ENCODE assay signal across 11 mouse cellular contexts in genomic region chr16:18386451-18386850, GRCm38 (mm10). TPM values are rescaled to one million over a fixed set of nuclear protein-coding genes. Genes with fewer than 3 reads are reported as not detected.
DNase-seq lines count a peak whose midpoint lies in the region; ATAC-seq lines count a peak whose summit lies in the region.
"Had no signal": no experiment of that assay in that cellular context is flagged by ENCODE, and none has a peak within 500 bp of the region (broad histone marks: within the 10 kb centered on the region; RNA-seq: fewer than 3 reads in every experiment).

No protein-coding gene starts in this region.

- WGBS in forebrain, embryonic 10.5 days, result 84% methylated on average over 7 of the region's 7 CpGs
- 85% methylated on average over 7 of the region's 7 CpGs for WGBS in forebrain, embryonic 12.5 days
- WGBS in midbrain, embryonic 13.5 days, result 76% methylated on average over 7 of the region's 7 CpGs
- WGBS in midbrain, embryonic 16.5 days, result 72% methylated on average over 7 of the region's 7 CpGs
- WGBS in liver, embryonic 15.5 days (ENCODE audit: insufficient replicate concordance), result 64% methylated on average over 7 of the region's 7 CpGs

- no peaks in the 10 kb centered on the region for H3K27me3 ChIP-seq in forebrain, embryonic 10.5 days (ENCODE audit: poor library complexity, severe bottlenecking)
- no peaks in the 10 kb centered on the region for H3K27me3 ChIP-seq in forebrain, embryonic 12.5 days
- no peaks in the 10 kb centered on the region for H3K27me3 ChIP-seq in midbrain, embryonic 13.5 days
- H3K27me3 ChIP-seq in midbrain, embryonic 16.5 days (ENCODE audit: control insufficient read depth, insufficient read depth, low read depth, low read length), result no peaks in the 10 kb centered on the region
- H3K27me3 ChIP-seq in liver, embryonic 15.5 days, result no peaks in the 10 kb centered on the region
- H3K27me3 ChIP-seq: heart, embryonic 12.5 days; limb, embryonic 13.5 days had no signal

- DNase-seq in forebrain, embryonic 10.5 days (ENCODE audit: extremely low spot score, low spot score), result no peak
- DNase-seq in cerebellum, postnatal 14 days, result peak; percentile 66 to 74
- no peak for DNase-seq in urinary bladder, adult 2 months (ENCODE audit: low spot score)
- no peak for DNase-seq in yolk sac, embryonic 10.5 days (ENCODE audit: low spot score)
- DNase-seq: kidney, adult 18-20 months had no signal

- no peak for ATAC-seq in forebrain, embryonic 12.5 days (ENCODE audit: low FRiP score)
- no peak for ATAC-seq in midbrain, embryonic 13.5 days
- no peak for ATAC-seq in midbrain, embryonic 16.5 days
- ATAC-seq in liver, embryonic 15.5 days (ENCODE audit: insufficient read depth), result no peak

- H3K4me2 ChIP-seq in forebrain, embryonic 12.5 days, result no peak overlapping the region
- no peak overlapping the region for H3K4me2 ChIP-seq in midbrain, embryonic 13.5 days (replicated peaks)
- H3K4me2 ChIP-seq in midbrain, embryonic 16.5 days (ENCODE audit: low read length), result no peak overlapping the region
- no peak overlapping the region for H3K4me2 ChIP-seq in liver, embryonic 15.5 days
- H3K4me2 ChIP-seq: heart, embryonic 12.5 days; limb, embryonic 13.5 days had no signal

- H3K9me3 ChIP-seq in forebrain, embryonic 10.5 days, result no peaks in the 10 kb centered on the region
- H3K9me3 ChIP-seq in forebrain, embryonic 12.5 days, result no peaks in the 10 kb centered on the region
- no peaks in the 10 kb centered on the region for H3K9me3 ChIP-seq in midbrain, embryonic 13.5 days
- H3K9me3 ChIP-seq in midbrain, embryonic 16.5 days (replicated peaks; ENCODE audit: control insufficient read depth, low read length, poor library complexity, severe bottlenecking), result no peaks in the 10 kb centered on the region
- no peaks in the 10 kb centered on the region for H3K9me3 ChIP-seq in liver, embryonic 15.5 days (replicated peaks)
- H3K9me3 ChIP-seq: heart, embryonic 12.5 days; limb, embryonic 13.5 days had no signal

- peaks cover 89% of the 10 kb centered on the region for H3K4me1 ChIP-seq in forebrain, embryonic 10.5 days
- peaks cover 68% of the 10 kb centered on the region for H3K4me1 ChIP-seq in forebrain, embryonic 12.5 days
- peaks cover 70% of the 10 kb centered on the region for H3K4me1 ChIP-seq in midbrain, embryonic 13.5 days (replicated peaks)
- H3K4me1 ChIP-seq in midbrain, embryonic 16.5 days (ENCODE audit: control insufficient read depth, insufficient read depth, low read length), result peaks cover 27% of the 10 kb centered on the region
- H3K4me1 ChIP-seq in liver, embryonic 15.5 days (replicated peaks), result peaks cover 80% of the 10 kb centered on the region

- peak overlapping the region; percentile 64 for H3K27ac ChIP-seq in forebrain, embryonic 10.5 days
- no peak overlapping the region for H3K27ac ChIP-seq in forebrain, embryonic 12.5 days
- peak overlapping the region; percentile 19; the same call in 1 of the 2 replicates for H3K27ac ChIP-seq in midbrain, embryonic 13.5 days
- no peak overlapping the region for H3K27ac ChIP-seq in midbrain, embryonic 16.5 days (ENCODE audit: low read length)
- H3K27ac ChIP-seq in liver, embryonic 15.5 days (replicated peaks), result peak overlapping the region; percentile 21; the same call in 1 of the 2 replicates
- H3K27ac ChIP-seq: limb, embryonic 13.5 days had no signal

- H3K9ac ChIP-seq in forebrain, embryonic 12.5 days, result no peak overlapping the region
- H3K9ac ChIP-seq in midbrain, embryonic 13.5 days (replicated peaks), result no peak overlapping the region
- no peak overlapping the region for H3K9ac ChIP-seq in midbrain, embryonic 16.5 days (ENCODE audit: low read depth, low read length)
- no peak overlapping the region for H3K9ac ChIP-seq in liver, embryonic 15.5 days
- H3K9ac ChIP-seq: heart, embryonic 12.5 days; limb, embryonic 13.5 days had no signal

- no peak overlapping the region for H3K4me3 ChIP-seq in forebrain, embryonic 10.5 days
- H3K4me3 ChIP-seq in forebrain, embryonic 12.5 days (replicated peaks), result no peak overlapping the region
- no peak overlapping the region for H3K4me3 ChIP-seq in midbrain, embryonic 13.5 days (replicated peaks)
- H3K4me3 ChIP-seq in midbrain, embryonic 16.5 days (ENCODE audit: low read depth, low read length), result no peak overlapping the region
- H3K4me3 ChIP-seq in liver, embryonic 15.5 days (replicated peaks), result no peak overlapping the region
- H3K4me3 ChIP-seq: heart, embryonic 12.5 days; limb, embryonic 13.5 days had no signal

- H3K36me3 ChIP-seq in forebrain, embryonic 10.5 days (replicated peaks), result no peaks in the 10 kb centered on the region; the same call in none of the 2 replicates
- H3K36me3 ChIP-seq in forebrain, embryonic 12.5 days (replicated peaks), result no peaks in the 10 kb centered on the region
- H3K36me3 ChIP-seq in midbrain, embryonic 13.5 days, result peaks cover 10% of the 10 kb centered on the region; the same call in 1 of the 2 replicates
- peaks cover 2% of the 10 kb centered on the region; the same call in 1 of the 2 replicates for H3K36me3 ChIP-seq in midbrain, embryonic 16.5 days (ENCODE audit: control insufficient read depth, insufficient read depth, low read length)
- no peaks in the 10 kb centered on the region for H3K36me3 ChIP-seq in liver, embryonic 15.5 days (replicated peaks)
- H3K36me3 ChIP-seq: heart, embryonic 12.5 days; limb, embryonic 13.5 days had no signal

RNA-seq across cellular contexts. Expression of gene Arvcf, which starts 38.5 kb away (rescaled TPM):
- 116 TPM in 2 replicates for polyA plus RNA-seq in forebrain, embryonic 10.5 days (2016; fragmentation: Nextera tagmentation; extraction: Ambion mirVana)
- polyA plus RNA-seq in forebrain, embryonic 12.5 days (2016; fragmentation: Nextera tagmentation; extraction: Ambion mirVana), result 115 and 126 TPM in 2 replicates
- 109 and 111 TPM in 2 replicates for polyA plus RNA-seq in midbrain, embryonic 13.5 days (2015; fragmentation: Nextera tagmentation; extraction: Ambion mirVana)
- polyA plus RNA-seq in midbrain, embryonic 16.5 days (2015; fragmentation: Nextera tagmentation; extraction: Ambion mirVana), result 77.1 and 80.2 TPM in 2 replicates
- polyA plus RNA-seq in liver, embryonic 15.5 days (2015; fragmentation: Nextera tagmentation; extraction: Ambion mirVana), result 7.6 and 9.4 TPM in 2 replicates
- 15.6 and 17.3 TPM in 2 replicates for polyA plus RNA-seq in urinary bladder, adult 2 months (2012; rRNA removed)

RNA-seq across cellular contexts. Expression of gene Tango2, which starts 38.5 kb away (rescaled TPM):
- polyA plus RNA-seq in forebrain, embryonic 10.5 days (2016; fragmentation: Nextera tagmentation; extraction: Ambion mirVana), result 35.7 and 37.1 TPM in 2 replicates
- 40.7 and 41.5 TPM in 2 replicates for polyA plus RNA-seq in forebrain, embryonic 12.5 days (2016; fragmentation: Nextera tagmentation; extraction: Ambion mirVana)
- 63.1 and 66.5 TPM in 2 replicates for polyA plus RNA-seq in midbrain, embryonic 13.5 days (2015; fragmentation: Nextera tagmentation; extraction: Ambion mirVana)
- polyA plus RNA-seq in midbrain, embryonic 16.5 days (2015; fragmentation: Nextera tagmentation; extraction: Ambion mirVana), result 78.7 and 82.5 TPM in 2 replicates
- polyA plus RNA-seq in liver, embryonic 15.5 days (2015; fragmentation: Nextera tagmentation; extraction: Ambion mirVana), result 56.5 and 61.7 TPM in 2 replicates
- polyA plus RNA-seq in urinary bladder, adult 2 months (2012; rRNA removed), result 36.6 and 43.0 TPM in 2 replicates

RNA-seq across cellular contexts. Expression of gene Txnrd2, which starts 39.7 kb away (rescaled TPM):
- 31.6 and 35.1 TPM in 2 replicates for polyA plus RNA-seq in forebrain, embryonic 10.5 days (2016; fragmentation: Nextera tagmentation; extraction: Ambion mirVana)
- 23.3 and 23.7 TPM in 2 replicates for polyA plus RNA-seq in forebrain, embryonic 12.5 days (2016; fragmentation: Nextera tagmentation; extraction: Ambion mirVana)
- 25.9 and 28.6 TPM in 2 replicates for polyA plus RNA-seq in midbrain, embryonic 13.5 days (2015; fragmentation: Nextera tagmentation; extraction: Ambion mirVana)
- 36.6 and 37.0 TPM in 2 replicates for polyA plus RNA-seq in midbrain, embryonic 16.5 days (2015; fragmentation: Nextera tagmentation; extraction: Ambion mirVana)
- polyA plus RNA-seq in liver, embryonic 15.5 days (2015; fragmentation: Nextera tagmentation; extraction: Ambion mirVana), result 101 and 114 TPM in 2 replicates
- polyA plus RNA-seq in urinary bladder, adult 2 months (2012; rRNA removed), result 16.5 and 21.5 TPM in 2 replicates

RNA-seq across cellular contexts. Expression of gene Comt, which starts 40.2 kb away (rescaled TPM):
- 58.1 and 60.1 TPM in 2 replicates for polyA plus RNA-seq in forebrain, embryonic 10.5 days (2016; fragmentation: Nextera tagmentation; extraction: Ambion mirVana)
- 53.5 and 54.2 TPM in 2 replicates for polyA plus RNA-seq in forebrain, embryonic 12.5 days (2016; fragmentation: Nextera tagmentation; extraction: Ambion mirVana)
- polyA plus RNA-seq in midbrain, embryonic 13.5 days (2015; fragmentation: Nextera tagmentation; extraction: Ambion mirVana), result 75.7 and 78.8 TPM in 2 replicates
- polyA plus RNA-seq in midbrain, embryonic 16.5 days (2015; fragmentation: Nextera tagmentation; extraction: Ambion mirVana), result 96.6 and 112 TPM in 2 replicates
- 87.6 and 94.1 TPM in 2 replicates for polyA plus RNA-seq in liver, embryonic 15.5 days (2015; fragmentation: Nextera tagmentation; extraction: Ambion mirVana)
- polyA plus RNA-seq in urinary bladder, adult 2 months (2012; rRNA removed), result 169 and 205 TPM in 2 replicates

Comparison
In these comparisons a context has a peak if more than half of its experiments do, and no peak if none do; other contexts are left out.
1. H3K27ac ChIP-seq: peak in forebrain, embryonic 10.5 days (single experiment), midbrain, embryonic 13.5 days (single experiment) and liver, embryonic 15.5 days (single experiment); none in forebrain, embryonic 12.5 days (single experiment) and midbrain, embryonic 16.5 days (single experiment).
2. DNase-seq: peak in cerebellum, postnatal 14 days (2 of 2); none in forebrain, embryonic 10.5 days (single experiment), urinary bladder, adult 2 months (single experiment) and yolk sac, embryonic 10.5 days (single experiment).